Mouse (Mus musculus) left cerebral cortex, postnatal 25 days (tissue): ENCODE measurements at regions not wholly inside any gene's neighbourhood (a gene's known extent, or its start where the extent isn't known, plus 50 kb on each side); places are given as distances from the start of the nearest gene placed in this dataset.

Experiments
- DNase-seq, 2 experiments: peaks; one replicate each; pipeline ENCODE4 v3.0.0; 2022; ENCODE audit warnings: low spot score in 2 of 2, mixed read lengths in 1 of 2
- intact Hi-C: fragments of 180-260 bp; cut with DNase I; formaldehyde crosslinking; loops from one replicate; pipeline ENCODE4 v1.15.1; 2025

DNA sequence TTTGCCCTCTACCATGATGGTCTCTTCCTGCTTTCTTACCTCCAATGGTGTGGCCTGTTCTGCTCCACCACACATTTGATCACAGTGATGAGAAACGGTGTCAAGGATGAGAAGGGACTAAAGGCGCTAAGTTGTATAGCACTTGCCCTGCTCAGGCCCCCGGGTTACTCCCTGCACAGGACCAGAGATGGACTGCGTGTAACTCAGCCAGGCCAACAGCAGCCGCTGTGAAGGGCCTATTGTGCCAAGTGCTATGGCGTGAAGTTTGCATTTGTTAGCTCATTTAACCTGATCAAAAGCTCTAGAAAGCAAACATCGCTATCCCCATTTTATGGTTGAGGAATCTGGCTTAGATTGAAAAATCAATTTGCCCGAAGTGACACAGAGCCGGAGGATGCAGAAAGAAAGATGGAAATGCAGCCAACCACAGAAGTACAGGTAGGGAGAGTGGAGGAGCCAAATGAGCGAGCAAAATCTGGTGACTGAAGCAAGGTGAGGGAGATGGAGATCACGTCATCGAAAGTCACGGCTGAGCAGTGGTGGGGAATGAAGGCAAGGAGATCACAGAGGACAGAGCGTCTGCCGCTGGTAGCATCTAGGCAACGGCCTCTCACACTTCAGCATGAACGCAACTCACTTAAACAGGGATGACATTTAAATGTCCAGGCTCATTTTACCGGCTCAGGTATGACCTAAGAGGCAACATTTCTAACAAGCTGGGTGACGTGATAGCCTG, 78.3 kb upstream of the Fer start:
- DNase-seq = no peak
- intact Hi-C loops = no loop called here

DNA sequence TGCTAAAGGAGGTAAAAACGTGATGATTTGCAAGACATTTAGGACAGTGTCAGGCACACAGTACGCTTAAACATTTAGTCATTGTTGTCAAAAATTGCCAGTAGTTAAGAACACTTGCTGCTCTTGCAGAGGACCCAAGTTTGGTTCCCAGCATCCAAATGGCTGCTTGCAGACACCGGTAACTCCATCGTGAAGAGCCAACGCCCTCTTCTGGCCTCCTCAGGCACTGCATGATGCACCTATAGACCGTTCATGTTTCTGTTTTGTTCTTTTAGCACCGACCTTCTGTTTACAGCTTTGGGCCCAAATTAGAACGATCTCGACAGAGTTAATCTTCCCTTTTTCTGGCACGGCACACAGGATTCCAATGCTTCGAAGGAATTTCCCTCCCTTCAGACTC, 76.4 kb upstream of the Fer start:
- intact Hi-C loops = no loop called here
- DNase-seq = no peak

GRCm38 (mm10) chr17:63794352-63794751, 68.5 kb upstream of the Fer start:
- DNase-seq = no peak
- intact Hi-C loops = no loop called here

DNA sequence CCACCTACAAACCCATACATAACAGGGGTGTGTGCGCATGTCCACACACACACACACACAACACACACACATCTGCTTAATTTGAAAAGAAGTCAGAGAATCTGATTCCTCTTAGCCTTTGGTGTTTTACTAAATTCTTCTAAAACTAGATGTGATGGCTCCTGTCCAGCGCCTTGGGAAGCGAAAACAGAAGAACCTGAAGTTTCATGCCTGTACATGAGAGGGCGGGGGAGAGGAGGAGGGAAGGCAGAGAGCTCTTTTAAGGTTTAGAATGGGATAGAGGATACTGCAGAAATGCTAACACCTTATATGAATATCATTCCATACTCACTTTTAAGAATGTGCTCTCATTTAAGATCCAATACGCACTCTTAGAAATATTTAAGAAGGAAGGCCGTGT, 64.5 kb upstream of the Fer start:
- no peak for DNase-seq
- intact Hi-C loops = no loop called here

- DNase-seq = no peak
- intact Hi-C loops = no loop called here
Observed at GRCm38 (mm10) chr17:63798961-63799531, 63.8 kb upstream of the Fer start.

DNA sequence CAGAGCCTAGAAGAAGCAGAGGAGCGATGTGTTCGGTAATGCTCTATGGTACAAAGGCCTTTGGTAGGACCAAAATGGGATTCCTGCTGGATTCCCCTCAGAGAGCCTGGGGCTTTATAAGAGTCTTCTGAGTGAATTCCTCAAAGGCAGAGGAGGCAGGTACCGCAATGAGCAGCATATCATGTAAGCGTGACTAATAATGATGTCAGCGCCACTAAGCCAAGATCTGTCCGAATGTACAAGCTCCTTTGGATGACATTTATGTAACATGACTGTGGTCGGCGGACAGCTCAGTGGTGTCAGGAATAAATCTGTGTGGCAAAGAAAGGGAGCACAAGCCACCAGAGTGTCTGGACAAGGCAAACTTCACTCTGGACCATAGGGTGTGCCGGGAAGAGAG, 61.5 kb upstream of the Fer start:
- DNase-seq = no peak
- intact Hi-C loops = no loop called here

GRCm38 (mm10) chr17:63802846-63803245, 60.0 kb upstream of the Fer start:
- no peak for DNase-seq
- intact Hi-C loops = no loop called here

DNA sequence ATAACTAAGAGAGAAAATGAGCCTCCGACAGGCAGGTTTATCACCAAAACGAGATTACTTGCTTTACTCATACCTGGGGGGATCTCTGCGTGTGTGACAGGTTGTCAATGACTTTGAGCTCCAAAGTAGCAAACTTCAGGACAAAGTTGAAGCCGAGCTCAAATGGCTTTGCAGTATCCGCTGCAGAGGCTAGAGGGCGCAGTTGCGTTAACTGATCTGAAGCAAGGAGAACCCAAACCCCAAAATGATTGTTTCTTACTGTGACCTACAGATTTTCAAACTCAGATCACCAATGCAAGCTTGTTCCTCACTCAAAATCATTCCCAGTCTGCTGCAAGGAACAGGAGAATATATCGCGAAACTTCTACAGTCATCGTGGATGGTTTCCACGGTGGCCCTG, 59.3 kb upstream of the Fer start:
- intact Hi-C loops = no loop called here
- peak; percentile 71 to 81 for DNase-seq

- intact Hi-C loops = no loop called here
- DNase-seq = no peak
Observed at GRCm38 (mm10) chr17:63804416-63804815, 58.4 kb upstream of the Fer start.

DNA sequence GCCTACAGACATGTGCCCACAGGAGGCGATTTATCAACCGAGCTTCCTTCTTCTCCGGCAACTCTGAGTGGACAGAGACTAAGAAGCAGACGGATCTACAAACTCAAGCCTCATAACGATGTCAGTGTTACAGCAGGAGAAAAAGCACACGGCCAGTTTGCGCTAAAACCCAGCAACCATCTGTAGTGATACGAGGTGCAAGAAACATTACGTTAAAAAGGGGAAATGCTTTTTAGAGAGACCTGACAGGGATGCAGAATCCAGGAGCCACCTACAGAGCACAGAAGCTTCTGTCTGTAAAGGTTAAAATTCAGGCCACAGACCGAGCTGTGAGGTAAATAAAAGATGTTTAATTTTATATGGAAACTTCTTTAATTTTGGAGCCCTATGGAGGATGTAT, 56.5 kb upstream of the Fer start:
- DNase-seq = peak in 1 of 2 experiments; percentile 72
- intact Hi-C loops = loop anchor here (5.0 kb wide), 1 partner anchor 56 kb away; the partner anchor contains the start of genes A930002H24Rik and Fer

- DNase-seq = no peak
- intact Hi-C loops = loop anchor here (5.0 kb wide), 1 partner anchor 55 kb away; the partner anchor contains the start of genes A930002H24Rik and Fer
Observed at GRCm38 (mm10) chr17:63807590-63808228, 55.2 kb upstream of the Fer start.

DNA sequence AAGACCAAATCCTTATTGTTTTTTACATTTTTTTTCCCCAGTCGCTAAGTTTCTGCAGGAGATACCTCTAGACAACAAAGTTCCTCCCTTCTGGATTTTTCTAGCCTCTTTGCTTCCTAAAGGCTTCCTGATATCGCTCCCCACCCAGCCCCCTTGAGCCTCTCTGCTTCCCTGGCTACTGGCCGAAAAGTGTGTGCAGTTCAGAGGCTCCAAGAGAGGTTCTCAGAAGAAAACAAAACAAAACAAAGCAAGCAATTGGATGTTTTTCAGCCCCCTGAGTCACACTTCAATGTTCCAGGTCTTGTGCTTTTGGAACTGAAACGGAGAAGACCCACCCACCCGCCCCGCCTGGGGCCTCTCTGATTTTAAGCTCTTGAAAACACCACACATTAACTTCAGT, 54.1 kb upstream of the Fer start:
- no peak for DNase-seq
- intact Hi-C loops = loop anchor here (5.0 kb wide), 1 partner anchor 54 kb away; the partner anchor contains the start of genes A930002H24Rik and Fer

DNA sequence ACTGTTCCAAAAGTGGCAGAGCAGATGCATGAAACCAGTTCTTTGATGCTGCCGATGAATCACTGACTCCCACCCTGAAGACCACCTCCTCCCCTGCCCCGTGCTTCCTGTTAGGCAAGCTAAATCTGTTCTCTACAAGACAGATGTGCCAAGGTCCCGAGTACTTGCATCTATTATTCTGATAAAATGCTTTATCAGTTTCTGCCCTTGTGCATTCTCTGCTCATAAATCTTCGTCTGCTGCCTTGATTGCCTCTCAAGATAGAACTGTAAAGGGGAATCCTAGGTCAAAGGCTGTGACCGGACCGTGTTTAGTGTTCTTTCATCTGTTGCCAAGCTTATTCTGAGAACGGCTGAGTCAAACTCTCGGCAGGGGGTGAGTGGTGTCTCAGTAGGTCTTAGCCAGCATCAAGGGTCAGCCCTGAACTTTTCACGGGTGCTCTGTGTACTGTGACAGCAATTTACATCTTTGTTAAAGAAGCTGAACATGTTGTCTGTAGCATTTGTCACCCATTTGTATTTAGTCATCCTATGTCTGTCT, 51.5 kb upstream of the Fer start:
- intact Hi-C loops = no loop called here
- peak in 1 of 2 experiments; percentile 4 for DNase-seq

DNA sequence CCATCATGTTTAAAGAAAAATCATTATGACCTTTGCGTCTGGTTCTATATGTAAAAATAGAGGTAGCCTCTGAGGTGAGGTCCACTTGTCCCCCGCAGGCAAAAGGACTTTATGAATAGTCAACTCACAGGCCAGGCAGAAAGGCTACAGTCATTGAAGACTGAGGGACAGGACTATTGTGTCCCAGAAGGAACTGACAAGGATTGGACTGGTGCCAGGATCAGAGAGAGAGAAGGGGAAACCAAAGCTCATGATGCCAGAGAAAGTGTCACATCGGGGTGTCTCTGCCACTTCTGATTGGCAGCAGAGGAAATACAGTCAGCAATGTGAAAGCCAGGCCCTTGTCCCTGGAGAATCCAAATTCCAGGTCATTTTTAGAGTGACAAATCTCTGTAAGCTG, 50.3 kb upstream of the Fer start:
- intact Hi-C loops = no loop called here
- no peak for DNase-seq
